Mouse (Mus musculus) liver, embryonic 14.5 days (tissue): ENCODE measurements around the gene Atxn3. TPM values are rescaled to one million over a fixed set of nuclear protein-coding genes. Genes with fewer than 3 reads are reported as not detected.

ENCODE experiments used
- ATAC-seq: fragments of 200-750 bp; cut with Nextera tagmentation; 2 replicates; pipeline ENCODE4 v1.8.0; 2017; ENCODE audit warnings: moderate number of reproducible peaks, mild to moderate bottlenecking, moderate library complexity; ENCODE audit not compliant: insufficient read depth
- DNase-seq, 3 experiments: peaks; one replicate each; pipeline ENCODE4 v3.0.0-alpha.2; 2012 to 2013; ENCODE audit warnings: low read depth in 3 of 3, low spot score in 3 of 3
- H3K27ac ChIP-seq: fragments of 300-500 bp; sonication (generic); 2 replicates; pipeline ENCODE4 v1.5.1; 2014; ENCODE audit warnings: moderate library complexity, mild to moderate bottlenecking, control low read depth, inconsistent platforms
- H3K27me3 ChIP-seq: fragments of 300-500 bp; sonication (generic); 2 replicates; pipeline ENCODE4 v1.6.1; 2014; ENCODE audit warnings: mild to moderate bottlenecking, low read length, moderate library complexity; ENCODE audit not compliant: control insufficient read depth, insufficient read depth
- H3K36me3 ChIP-seq: fragments of 300-500 bp; sonication (generic); replicated peaks from 2 replicates; pipeline ENCODE4 v1.6.1; 2014; ENCODE audit warnings: low read depth; ENCODE audit not compliant: control insufficient read depth, insufficient read depth
- H3K4me1 ChIP-seq, 2 experiments: fragments of 200-500 bp in 1 of 2; fragments of 300-500 bp in 1 of 2; sonication (generic) in 1 of 2; replicated peaks; 2 replicates each; pipeline ENCODE4 v1.6.1; 2012 to 2014; ENCODE audit warnings: antibody characterized with exemption in 1 of 2, inconsistent platforms in 1 of 2, low read length in 1 of 2; ENCODE audit not compliant: control insufficient read depth in 2 of 2, insufficient read depth in 2 of 2
- H3K4me2 ChIP-seq: fragments of 300-500 bp; sonication (generic); 2 replicates; pipeline ENCODE4 v1.6.1; 2014; ENCODE audit warnings: low read depth, mild to moderate bottlenecking, control low read depth, moderate library complexity
- H3K4me3 ChIP-seq, 2 experiments: fragments of 200-500 bp in 1 of 2; fragments of 300-500 bp in 1 of 2; sonication (generic) in 1 of 2; 2 replicates each; pipeline ENCODE4 v1.5.1; 2012 to 2014; ENCODE audit warnings: low read depth in 2 of 2, low read length in 2 of 2, mild to moderate bottlenecking in 2 of 2, control low read depth in 1 of 2, inconsistent platforms in 1 of 2, moderate library complexity in 1 of 2; ENCODE audit not compliant: insufficient read depth in 1 of 2
- H3K9ac ChIP-seq: fragments of 300-500 bp; sonication (generic); replicated peaks from 2 replicates; pipeline ENCODE4 v1.6.1; 2014; ENCODE audit warnings: mild to moderate bottlenecking, control low read depth, moderate library complexity
- H3K9me3 ChIP-seq: fragments of 300-500 bp; sonication (generic); 2 replicates; pipeline ENCODE4 v1.6.1; 2016; ENCODE audit warnings: low read length, mixed read lengths; ENCODE audit not compliant: control insufficient read depth
- CTCF ChIP-seq: IDR thresholded peaks from 2 replicates; pipeline ENCODE4 v1.5.1; 2016; ENCODE audit warnings: antibody characterized with exemption, low read depth, control low read depth
- EP300 ChIP-seq: IDR thresholded peaks from 2 replicates; pipeline ENCODE4 v1.6.1; 2016; ENCODE audit warnings: antibody characterized with exemption, low read depth
- WGBS: fragments of 180-500 bp; shearing (Covaris S2); extraction: QIAGEN DNeasy Blood & Tissue Kit; methylation state at CpG from one replicate; pipeline ENCODE4 v1.1.7; 2014; ENCODE audit not compliant: insufficient replicate concordance; 5-methylcytosine and 5-hydroxymethylcytosine counted together
- polyA plus RNA-seq, 2 experiments: library from polyadenylated mRNA; depleted of rRNA in 1 of 2; stranded (reverse) in 1 of 2; unstranded in 1 of 2; fragments of >200 nt; fragmentation: Nextera tagmentation in 1 of 2; extraction: Ambion mirVana in 1 of 2; gene quantifications; 2 replicates each; pipeline versions ENCODE4 v1.2.1 to v1.2.3; 2012 to 2014

Atxn3 gene
- polyA plus RNA-seq, 2 experiments = 5.5 to 9.9 TPM

- H3K9me3 ChIP-seq = no peaks in the 10 kb centered on the region
- peaks cover 27 to 36% of the 10 kb centered on the region in 2 experiments for H3K4me1 ChIP-seq
- peaks cover 15% of the 10 kb centered on the region for H3K36me3 ChIP-seq
- H3K4me3 ChIP-seq = no peak overlapping the region
- DNase-seq (no peak), ATAC-seq (no peak)
- H3K27ac ChIP-seq = peak overlapping the region; percentile 62
- no peaks in the 10 kb centered on the region for H3K27me3 ChIP-seq
- no peak overlapping the region for H3K9ac ChIP-seq
- WGBS = 56% methylated on average over 1 of the region's 1 CpGs
- TF ChIP-seq EP300 = no peak
- H3K4me2 ChIP-seq = peak overlapping the region; percentile 95
Observed at GRCm38 (mm10) chr12:101978588-101978987, 20.5 kb upstream of the Atxn3 start.

GRCm38 (mm10) chr12:101978162-101978561, 20.1 kb upstream of the Atxn3 start:
- DNase-seq (peak in 2 of 3 experiments; percentile 47 to 50), ATAC-seq (no peak)
- H3K27ac ChIP-seq = peak overlapping the region; percentile 63
- H3K36me3 ChIP-seq = peaks cover 10% of the 10 kb centered on the region
- peak overlapping the region in 1 of 2 experiments; percentile 5; a peak in 3 of 4 replicates for H3K4me3 ChIP-seq
- H3K27me3 ChIP-seq = no peaks in the 10 kb centered on the region
- H3K9ac ChIP-seq = peak overlapping the region; percentile 36
- peak overlapping the region; percentile 95 for H3K4me2 ChIP-seq
- 18% methylated on average over 5 of the region's 5 CpGs for WGBS
- no peaks in the 10 kb centered on the region for H3K9me3 ChIP-seq
- H3K4me1 ChIP-seq = peaks cover 27 to 36% of the 10 kb centered on the region in 2 experiments
- no peak for TF ChIP-seq CTCF
- TF ChIP-seq EP300 = peak; percentile 63

GRCm38 (mm10) chr12:101977404-101977915, 19.4 kb upstream of the Atxn3 start:
- whole genome bisulfite sequencing = 58% methylated on average over 10 of the region's 10 CpGs
- Histone ChIP-seq H3K27ac (peak overlapping the region; percentile 63), H3K9ac (peak overlapping the region; percentile 94), H3K4me1 (peaks cover 27 to 39% of the 10 kb centered on the region in 2 experiments), H3K9me3 (no peaks in the 10 kb centered on the region), H3K27me3 (no peaks in the 10 kb centered on the region), H3K4me3 (peak overlapping the region; percentile 91 to 94), H3K36me3 (peaks cover 5% of the 10 kb centered on the region), H3K4me2 (peak overlapping the region; percentile 95)
- TF ChIP-seq CTCF = no peak
- TF ChIP-seq EP300 = no peak
- DNase-seq (no peak), ATAC-seq (no peak)

GRCm38 (mm10) chr12:101976651-101977403, 18.8 kb upstream of the Atxn3 start:
- Histone ChIP-seq H3K4me2 (peak overlapping the region; percentile 95), H3K27ac (peak overlapping the region; percentile 76), H3K27me3 (no peaks in the 10 kb centered on the region), H3K4me3 (peak overlapping the region; percentile 91 to 94), H3K9me3 (no peaks in the 10 kb centered on the region), H3K9ac (peak overlapping the region; percentile 94), H3K36me3 (peaks cover 1% of the 10 kb centered on the region), H3K4me1 (peaks cover 27 to 39% of the 10 kb centered on the region in 2 experiments)
- no peak for ATAC-seq
- WGBS = 13% methylated on average over 13 of the region's 13 CpGs
- no peak for DNase-seq
- TF ChIP-seq CTCF (no peak), EP300 (no peak)
